Mouse (Mus musculus) retina, postnatal 7 days (tissue): Measurements from ENCODE around the gene Rplp2.
"Not testable (repeated sequence)": the region's sequence is repeated elsewhere in the genome, so short reads cannot be mapped to it uniquely, and the experiment has no call there.

Source experiments
- DNase-seq: peaks from one replicate; pipeline ENCODE4 v3.0.0-alpha.2; 2012; ENCODE audit warnings: low read depth, low spot score

The Rplp2 gene

GRCm38 (mm10) chr7:141443828-141444237, 3.3 kb upstream of the Rplp2 start, which contains the start of gene Pidd1:
Pidd1 (minus strand) TSS chr7:141444025.
- no peak for DNase-seq

GRCm38 (mm10) chr7:141446374-141446773, 796 bp upstream of the Rplp2 start:
- DNase-seq = not testable (repeated sequence)

- DNase-seq = no peak
Observed at GRCm38 (mm10) chr7:141451928-141452327, 4.8 kb downstream of the Rplp2 start.

- DNase-seq = no peak
Observed at GRCm38 (mm10) chr7:141453636-141454035, 6.5 kb downstream of the Rplp2 start.

GRCm38 (mm10) chr7:141454967-141455551, 7.9 kb downstream of the Rplp2 start, which contains the start of gene Pnpla2:
Pnpla2 (plus strand) TSS chr7:141455198.
- peak; percentile 85 for DNase-seq

- no peak for DNase-seq
Observed at GRCm38 (mm10) chr7:141455610-141456314, 8.6 kb downstream of the Rplp2 start.

GRCm38 (mm10) chr7:141456739-141457138, 9.6 kb downstream of the Rplp2 start:
- no peak for DNase-seq

GRCm38 (mm10) chr7:141457236-141457635, 10.1 kb downstream of the Rplp2 start:
- no peak for DNase-seq

- DNase-seq = no peak
Observed at GRCm38 (mm10) chr7:141457986-141458660, 11.0 kb downstream of the Rplp2 start.

GRCm38 (mm10) chr7:141458661-141459060, 11.5 kb downstream of the Rplp2 start:
- no peak for DNase-seq

GRCm38 (mm10) chr7:141459301-141459711, 12.1 kb downstream of the Rplp2 start:
- DNase-seq = no peak

- no peak for DNase-seq
Observed at GRCm38 (mm10) chr7:141460001-141460390, 12.8 kb downstream of the Rplp2 start.

GRCm38 (mm10) chr7:141460391-141461113, 13.4 kb downstream of the Rplp2 start, which contains the start of gene Cracr2b:
Cracr2b (plus strand) TSS chr7:141461094.
- DNase-seq = no peak

- DNase-seq = no peak
Observed at GRCm38 (mm10) chr7:141461521-141462332, 14.6 kb downstream of the Rplp2 start.

- DNase-seq = no peak
Observed at GRCm38 (mm10) chr7:141462333-141462821, 15.2 kb downstream of the Rplp2 start.

GRCm38 (mm10) chr7:141463824-141464602, 16.8 kb downstream of the Rplp2 start:
- DNase-seq = no peak

- no peak for DNase-seq
Observed at GRCm38 (mm10) chr7:141464603-141465201, 17.5 kb downstream of the Rplp2 start.

- DNase-seq = no peak
Observed at GRCm38 (mm10) chr7:141465388-141466044, 18.3 kb downstream of the Rplp2 start.

GRCm38 (mm10) chr7:141466045-141466394, 18.9 kb downstream of the Rplp2 start:
- no peak for DNase-seq
